Mouse (Mus musculus): ENCODE results near the gene Klf13. TPM values are rescaled to one million over a fixed set of nuclear protein-coding genes. Genes with fewer than 3 reads are reported as not detected.

The Klf13 gene
- polyA plus RNA-seq, 1 experiment from 2014 or later = 32.0 TPM

- 56% methylated on average over 7 of the region's 7 CpGs for WGBS
Observed at GRCm38 (mm10) chr7:63851841-63852533, 86.7 kb downstream of the Klf13 start.

More at GRCm38 (mm10) chr7:63851841-63852533, 86.7 kb downstream of the Klf13 start:
- DNase-seq (ENCODE audit: low spot score, missing footprints) (no peak), ATAC-seq (ENCODE audit: low FRiP score) (no peak)
- Histone ChIP-seq H3K36me3 (ENCODE audit: control insufficient read depth, insufficient read depth, low read length) (no peaks in the 10 kb centered on the region), H3K4me3 (ENCODE audit: low read depth, low read length) (no peak overlapping the region), H3K27me3 (ENCODE audit: control insufficient read depth, insufficient read depth, low read length) (no peaks in the 10 kb centered on the region), H3K4me1 (ENCODE audit: control insufficient read depth, insufficient read depth, low read length) (no peaks in the 10 kb centered on the region), H3K27ac (ENCODE audit: low read depth, low read length) (no peak overlapping the region), H3K9ac (ENCODE audit: low read length) (no peak overlapping the region), H3K9me3 (ENCODE audit: control insufficient read depth, low read length) (no peaks in the 10 kb centered on the region), H3K4me2 (no peak overlapping the region)

Other genes starting within 250 kb of the Klf13 start
- 0.14 TPM in 1 of 2 replicates, not detected in the other for gene E030018B13Rik, start 22.1 kb downstream of the Klf13 start, polyA plus RNA-seq (2014; fragmentation: Nextera tagmentation; extraction: Ambion mirVana)
- gene Trpm1, start 214.9 kb upstream of the Klf13 start, polyA plus RNA-seq (2014; fragmentation: Nextera tagmentation; extraction: Ambion mirVana) = 0.37 and 0.41 TPM in 2 replicates

Measured in midbrain, embryonic 11.5 days (tissue).